Mouse (Mus musculus) WW6 (cell line): ENCODE results near the gene Sema6b.
"Not testable (repeated sequence)": the region's sequence is repeated elsewhere in the genome, so short reads cannot be mapped to it uniquely, and the experiment has no call there.

Source experiments
- DNase-seq: peaks from one replicate; pipeline ENCODE4 v3.0.0-alpha.2; 2013; ENCODE audit warnings: low read depth, low spot score

Sema6b gene

DNA sequence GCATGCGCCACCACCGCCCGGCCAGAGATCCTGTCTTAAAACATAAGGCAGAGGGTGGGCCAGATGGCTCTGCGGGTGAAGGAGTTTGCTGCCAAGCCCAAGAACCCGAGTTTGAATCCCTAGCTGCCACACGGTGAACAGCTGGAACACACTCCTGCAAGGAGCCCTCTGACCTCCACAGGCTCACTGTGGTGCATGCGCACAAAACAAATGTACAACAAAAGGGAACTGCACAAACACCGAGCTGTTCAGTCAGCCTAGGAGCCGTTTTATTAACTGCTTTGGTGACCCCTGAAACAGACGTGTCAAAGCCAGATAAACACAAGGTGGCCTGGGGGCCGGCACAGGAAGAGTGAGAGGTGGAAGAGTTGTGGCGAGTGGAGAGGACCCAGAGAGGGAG is 20.7 kb downstream of the Sema6b start:
- no peak for DNase-seq

DNA sequence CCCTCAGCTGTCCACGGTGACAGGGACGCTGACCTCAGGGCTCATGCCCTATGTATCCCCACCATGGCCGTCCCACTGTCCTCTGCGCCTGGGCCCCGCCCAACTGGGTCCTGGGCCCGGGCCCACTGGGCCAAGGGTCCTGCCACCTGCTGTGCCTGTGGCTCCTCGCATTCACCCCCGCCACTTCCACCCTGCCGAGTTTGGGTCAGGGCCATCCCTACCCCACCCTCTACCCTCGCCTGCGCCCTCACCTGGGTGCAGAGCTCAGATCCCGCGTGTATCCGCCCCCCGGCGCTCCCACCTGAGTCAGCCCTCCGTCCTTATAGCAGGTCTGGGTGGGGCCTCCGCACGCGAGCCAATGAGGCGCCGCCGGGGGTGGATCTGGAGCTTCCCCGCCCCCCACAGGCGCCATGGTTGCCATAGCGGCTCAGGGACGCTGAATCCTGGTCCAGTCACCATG is 22.9 kb downstream of the Sema6b start, which contains the start of gene Plin5:
Gene Plin5, minus strand, starts transcription at position 346 of the 460 bp plus-strand sequence.
- no peak for DNase-seq

DNA sequence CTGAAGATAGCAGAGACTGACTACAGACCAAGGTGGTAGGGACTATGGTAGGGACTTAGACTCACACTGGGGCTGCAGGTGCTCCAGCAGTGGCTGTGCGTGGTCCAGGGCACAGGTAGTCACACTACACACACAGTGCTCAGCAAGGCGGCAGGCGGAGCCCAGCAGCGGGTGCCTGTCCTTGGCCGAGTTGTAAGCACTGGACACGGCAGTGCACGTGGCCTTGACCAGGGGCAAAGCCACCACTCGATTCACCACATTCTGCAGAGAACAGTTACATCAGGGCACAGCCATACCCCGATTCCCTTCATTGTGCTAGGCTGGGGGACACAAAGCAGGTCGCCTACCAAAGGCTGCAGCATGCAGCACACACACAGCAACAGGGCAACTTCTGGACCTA is 23.9 kb downstream of the Sema6b start:
- no peak for DNase-seq

DNA sequence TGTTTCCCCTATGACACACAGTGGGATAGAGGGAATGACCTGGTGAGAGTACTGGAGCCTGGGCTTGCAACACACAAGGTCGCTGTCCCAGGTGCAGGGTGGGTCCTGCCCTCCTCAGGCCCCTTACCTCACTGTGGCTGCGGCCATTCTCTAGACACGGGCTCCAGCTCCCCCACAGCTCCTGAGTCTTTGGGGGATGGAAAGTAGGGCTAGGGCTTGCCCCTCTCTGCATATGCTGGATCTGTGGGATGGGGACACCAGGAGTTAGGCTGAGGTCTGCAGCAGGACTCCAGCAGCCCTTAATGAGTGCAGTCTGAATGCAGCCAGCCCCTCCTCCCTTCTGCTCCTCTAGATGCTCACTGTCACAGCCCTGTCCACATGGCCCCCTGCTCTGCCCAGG is 27.4 kb downstream of the Sema6b start:
- no peak for DNase-seq

DNA sequence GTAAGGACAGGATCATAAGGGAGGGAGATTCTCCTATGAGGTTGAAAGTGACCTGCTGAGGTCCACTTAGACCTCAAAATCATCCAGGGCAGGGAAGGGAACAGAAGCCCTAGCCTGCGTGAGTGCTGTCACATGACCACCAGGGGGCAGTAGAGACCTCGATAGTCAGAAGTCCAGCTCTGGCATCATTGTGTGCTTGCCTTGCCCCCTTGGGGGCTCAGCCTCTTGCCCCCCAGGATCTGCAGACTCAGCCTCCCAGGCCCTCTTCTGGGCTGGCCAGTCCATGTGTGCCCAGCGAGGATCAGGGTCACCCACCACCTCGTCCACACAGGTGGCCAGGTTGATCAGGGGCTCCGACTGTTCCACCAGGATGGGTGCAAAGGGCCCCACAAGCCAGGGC is 28.3 kb downstream of the Sema6b start:
- DNase-seq: no peak

DNA sequence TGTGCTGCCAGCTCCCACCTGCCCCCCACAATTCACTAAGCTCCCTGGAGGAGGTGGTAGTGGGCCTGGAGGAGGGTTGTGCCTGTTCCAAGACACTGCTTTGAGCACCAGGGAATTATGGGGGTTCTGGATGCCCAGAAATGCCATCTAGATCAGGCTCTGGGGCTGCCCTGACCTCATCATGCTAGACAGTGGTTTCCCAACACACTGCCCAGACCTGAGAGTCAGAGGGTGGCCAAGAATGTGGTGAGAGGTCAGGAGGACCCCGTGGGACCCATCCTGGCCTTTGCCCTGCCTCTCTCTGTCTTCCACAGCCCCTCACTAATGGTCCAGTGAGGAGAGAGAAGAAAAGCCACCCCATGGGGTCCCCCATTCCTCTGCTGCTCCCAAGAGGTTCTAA is 29.1 kb downstream of the Sema6b start:
- DNase-seq: no peak

DNA sequence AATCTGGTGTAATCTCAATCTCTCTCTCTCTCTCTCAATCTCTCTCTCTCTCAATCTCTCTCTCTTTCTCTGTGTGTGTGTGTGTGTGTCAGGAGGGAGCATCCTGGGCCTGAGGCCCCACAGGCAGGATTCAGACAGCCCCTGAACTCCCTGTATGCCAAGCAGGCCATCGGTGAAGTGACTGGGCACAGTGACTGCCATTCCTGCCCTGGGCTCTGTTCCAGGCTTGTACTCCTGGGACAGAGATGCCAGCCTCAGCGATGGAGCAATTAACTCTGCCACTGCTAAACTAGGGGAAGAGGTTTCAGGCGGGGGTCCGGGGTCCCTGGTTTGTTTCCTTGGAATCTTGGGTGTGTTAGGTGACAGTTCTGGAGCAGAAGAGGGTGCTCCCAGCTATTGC is 29.6 kb downstream of the Sema6b start:
- no peak for DNase-seq

DNA sequence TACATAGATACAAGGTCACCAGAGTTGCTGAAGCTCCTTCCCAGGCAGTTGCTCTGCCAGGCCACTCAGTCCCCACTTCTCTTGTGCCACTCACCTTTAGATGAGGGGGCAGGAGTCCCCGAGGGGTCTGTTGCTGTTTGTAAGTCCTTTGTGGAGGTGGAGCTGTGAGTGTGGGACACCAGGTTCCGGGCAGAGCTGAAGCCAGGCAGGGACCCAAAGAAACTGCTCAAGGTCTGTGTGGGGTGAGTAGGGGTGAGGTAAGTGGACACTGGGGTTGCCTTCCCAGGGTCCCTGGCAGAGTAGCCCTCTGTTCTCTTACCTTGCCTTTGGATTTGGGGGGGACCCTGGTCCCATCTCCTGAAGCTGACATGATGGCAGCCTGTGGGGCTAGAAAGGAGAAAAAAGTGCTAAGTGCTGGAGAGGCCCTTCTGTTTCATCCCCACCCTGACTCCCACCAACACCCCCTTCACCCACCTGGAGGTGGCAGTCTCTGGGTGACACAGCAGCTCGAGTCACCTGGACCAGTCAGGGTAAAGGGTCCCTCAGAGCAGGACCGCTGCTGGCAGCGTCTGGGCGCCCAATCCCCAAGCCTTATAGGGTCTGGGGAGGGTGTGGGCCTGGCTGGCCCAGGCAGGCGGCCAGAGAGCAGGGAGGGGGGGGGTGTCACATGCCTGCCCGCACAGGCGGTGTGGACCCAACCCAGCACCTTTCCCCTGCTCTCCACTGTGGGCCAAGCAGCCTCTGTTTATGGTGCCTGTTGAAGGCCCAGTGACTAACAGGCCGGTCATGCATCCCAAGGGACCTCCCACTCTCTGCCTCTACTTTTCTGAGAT is 30.7 kb downstream of the Sema6b start, which contains the start of gene Plin4:
Gene Plin4, minus strand, starts transcription at position 585 of the 833 bp plus-strand sequence.
- DNase-seq: no peak

DNA sequence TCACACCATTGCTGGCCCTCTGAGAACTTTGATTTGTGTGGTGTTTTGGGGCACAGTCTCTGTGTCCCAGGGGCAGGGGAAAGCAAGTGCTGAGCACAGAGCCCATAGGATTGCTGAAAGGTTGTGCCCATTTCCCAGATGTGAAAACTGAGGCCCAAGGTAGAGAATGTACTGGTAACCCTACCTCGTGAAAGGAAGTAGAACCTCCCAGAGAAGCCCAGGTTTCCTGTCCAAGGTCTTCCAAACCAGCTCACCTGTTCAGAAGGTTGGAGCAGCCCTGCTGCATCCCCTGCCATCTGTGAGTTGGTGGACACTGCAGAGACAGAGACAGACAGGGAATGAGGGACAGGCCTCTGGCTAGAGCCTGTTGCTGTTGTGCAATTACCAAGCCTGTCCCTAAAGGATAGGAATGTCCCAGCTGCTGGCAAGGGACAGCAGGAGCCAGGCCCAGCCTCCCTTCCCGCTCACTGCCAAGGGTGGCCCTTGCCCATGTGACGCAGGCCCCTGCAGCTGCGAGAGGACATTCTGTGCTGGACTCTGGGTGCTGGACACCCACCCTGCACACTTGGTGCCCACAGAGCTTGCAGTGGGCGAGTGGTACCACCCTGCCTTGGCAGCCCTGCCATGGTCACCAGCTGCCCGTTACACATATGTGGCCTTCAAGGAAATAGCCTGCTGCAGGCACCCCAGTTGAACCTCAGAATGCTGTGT is 31.7 kb downstream of the Sema6b start:
- DNase-seq: no peak

DNA sequence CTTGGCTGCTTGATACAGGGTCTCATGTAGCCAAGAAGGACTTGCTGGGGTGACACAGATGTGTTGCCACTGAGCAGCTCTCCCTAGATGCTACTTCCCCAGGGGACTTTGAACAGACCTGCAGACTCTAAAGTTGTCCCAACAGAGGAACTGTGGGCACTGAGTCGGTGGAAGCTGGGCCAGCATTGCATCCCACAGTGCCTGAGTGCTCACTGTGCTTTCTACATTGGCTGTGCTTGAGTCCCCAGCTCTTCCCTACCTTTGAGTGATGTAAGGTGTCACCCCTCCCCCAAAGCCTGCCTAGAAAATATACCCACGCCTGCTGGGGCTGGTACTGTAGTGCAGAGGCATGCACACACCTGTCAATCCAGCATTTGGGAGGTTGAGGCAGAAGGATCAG is 32.4 kb downstream of the Sema6b start:
- DNase-seq: no peak

DNA sequence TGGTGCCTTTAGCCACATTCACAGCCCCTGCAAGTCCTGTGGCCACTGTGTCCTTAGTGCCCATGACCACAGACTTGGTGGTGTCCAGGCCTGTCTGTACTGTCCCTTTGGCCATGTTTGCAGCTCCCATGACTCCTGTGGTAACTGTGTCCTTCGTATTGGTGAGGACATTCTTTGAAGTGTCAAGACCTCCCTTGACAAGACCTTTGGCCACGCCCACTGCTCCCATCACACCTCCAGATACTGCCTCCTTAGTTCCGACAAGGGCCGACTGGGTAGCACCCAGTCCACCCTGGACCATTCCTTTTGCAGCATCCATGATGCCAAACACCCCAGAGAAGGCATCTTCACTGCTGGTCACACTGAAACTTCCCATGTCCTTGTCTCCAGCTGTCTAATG is 33.2 kb downstream of the Sema6b start:
- DNase-seq: no peak

DNA sequence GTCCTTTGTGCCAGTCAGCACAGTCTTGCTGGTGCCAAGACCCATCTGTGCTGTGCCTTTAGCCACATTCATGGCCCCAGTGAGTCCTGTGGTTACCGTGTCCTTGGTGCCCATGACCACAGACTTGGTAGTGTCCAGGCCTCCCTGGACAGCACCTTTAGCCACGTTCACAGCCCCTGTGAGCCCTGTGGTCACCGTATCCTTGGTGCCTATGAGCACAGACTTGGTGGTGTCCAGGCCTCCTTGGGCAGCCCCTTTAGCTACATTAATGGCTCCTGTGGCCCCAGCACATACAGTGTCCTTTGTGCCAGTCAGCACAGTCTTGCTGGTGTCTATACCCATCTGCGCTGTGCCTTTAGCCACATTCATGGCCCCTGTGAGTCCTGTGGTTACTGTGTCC is 33.7 kb downstream of the Sema6b start:
- DNase-seq: not testable (repeated sequence)

DNA sequence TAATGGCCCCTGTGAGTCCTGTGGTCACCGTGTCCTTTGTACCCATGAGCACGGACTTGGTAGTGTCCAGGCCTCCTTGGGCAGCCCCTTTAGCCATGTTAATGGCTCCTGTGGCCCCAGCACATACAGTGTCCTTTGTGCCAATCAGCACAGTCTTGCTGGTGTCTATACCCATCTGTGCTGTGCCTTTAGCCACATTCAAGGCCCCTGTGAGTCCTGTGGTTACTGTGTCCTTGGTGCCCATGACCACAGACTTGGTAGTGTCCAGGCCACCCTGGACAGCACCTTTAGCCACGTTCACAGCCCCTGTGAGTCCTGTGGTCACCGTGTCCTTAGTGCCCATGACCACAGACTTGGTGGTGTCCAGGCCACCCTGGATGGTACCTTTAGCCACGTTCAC is 35.3 kb downstream of the Sema6b start:
- DNase-seq: not testable (repeated sequence)

DNA sequence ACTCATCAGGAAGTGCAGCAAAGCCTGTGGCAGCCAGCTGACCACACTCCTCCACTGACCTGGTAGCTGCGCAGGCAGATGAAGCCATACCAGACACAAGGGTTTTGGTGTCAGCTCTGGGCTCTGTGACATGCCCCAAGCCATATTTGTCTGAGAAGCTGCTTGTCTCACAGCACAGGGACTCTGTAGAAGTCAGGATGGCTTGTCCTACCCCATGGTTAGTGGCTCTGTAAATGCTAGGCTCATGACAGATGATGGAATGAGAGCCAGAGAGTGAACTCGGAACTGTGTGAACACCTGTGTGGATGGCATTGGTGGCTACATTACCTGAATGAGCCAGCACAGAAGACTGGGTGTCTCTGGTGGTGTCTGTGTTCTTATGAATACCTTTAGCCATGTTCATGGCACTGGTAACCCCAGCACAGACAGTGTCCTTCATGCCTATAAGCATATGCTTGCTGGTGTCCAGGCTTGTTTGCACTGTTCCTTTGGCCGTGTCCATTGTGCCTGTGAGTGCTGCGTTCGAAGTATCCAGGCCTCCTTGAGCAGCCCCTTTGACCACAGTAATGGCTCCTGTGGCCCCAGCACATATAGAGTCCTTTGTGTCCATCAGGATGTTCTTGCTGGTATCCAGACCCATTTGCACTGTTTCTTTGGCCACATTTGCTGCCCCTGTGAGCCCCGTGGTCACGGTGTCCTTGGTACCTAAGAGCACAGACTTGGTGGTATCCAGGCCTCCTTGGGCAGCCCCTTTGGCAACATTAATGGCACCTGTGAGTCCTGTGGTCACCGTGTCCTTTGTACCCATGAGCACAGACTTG is 36.5 kb downstream of the Sema6b start:
- DNase-seq: no peak

DNA sequence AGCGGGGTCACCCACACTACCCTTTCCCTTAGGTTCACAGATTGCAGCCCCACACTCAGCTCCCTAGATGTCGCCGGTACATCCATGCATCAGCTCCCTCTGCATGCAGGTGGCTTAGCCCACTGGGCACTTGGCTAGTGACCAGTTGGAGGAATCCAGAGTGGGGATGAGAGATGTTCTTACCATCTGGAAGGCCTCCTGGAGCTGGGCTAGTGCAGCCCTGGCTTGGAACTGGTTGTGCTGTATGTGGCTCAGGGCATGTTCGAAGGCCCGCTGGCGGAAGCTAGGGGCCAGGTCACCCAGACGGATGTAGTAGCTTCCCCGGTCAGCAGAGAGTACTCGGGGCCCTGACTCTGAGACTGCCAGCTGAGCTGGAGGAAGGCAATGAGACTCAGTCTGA is 37.2 kb downstream of the Sema6b start:
- no peak for DNase-seq

DNA sequence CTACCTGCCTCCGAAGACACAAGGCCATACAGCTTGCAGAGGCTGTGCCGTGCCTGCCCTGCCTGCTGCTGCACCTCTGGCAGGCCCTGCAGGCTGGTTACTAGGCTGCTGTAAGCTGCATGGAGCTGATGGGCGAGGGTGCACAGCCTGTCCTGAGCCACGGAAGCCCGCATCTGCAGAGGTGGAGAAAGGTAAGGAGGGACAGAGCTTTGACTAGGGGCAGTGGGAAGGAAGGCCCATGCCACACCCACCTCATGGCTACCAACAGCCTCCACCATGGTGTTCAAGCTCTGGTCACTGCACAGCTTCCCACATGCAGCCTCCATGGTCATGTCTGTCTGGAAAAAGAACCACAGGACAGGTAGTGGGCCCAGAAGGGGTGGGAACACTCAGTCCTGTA is 38.0 kb downstream of the Sema6b start:
- no peak for DNase-seq

DNA sequence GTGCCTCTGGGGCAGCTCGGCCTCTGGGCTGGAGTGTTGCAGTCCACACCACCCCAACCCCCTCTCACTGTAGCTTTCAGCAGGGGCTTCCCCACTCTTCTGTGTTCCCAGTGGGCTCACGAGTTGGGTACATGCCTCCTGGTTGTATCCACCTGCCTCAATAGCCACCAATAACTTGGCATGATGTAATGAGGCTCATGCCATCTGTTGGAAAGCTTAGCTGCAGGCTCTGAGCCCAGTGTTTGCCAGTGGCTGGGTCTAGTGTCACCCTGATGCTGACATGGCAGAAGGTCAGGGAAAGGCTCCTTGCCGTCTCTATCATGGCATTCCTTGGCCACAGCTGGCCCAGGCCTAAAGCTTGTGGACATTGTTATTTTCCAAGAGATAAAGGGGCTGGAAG is 39.3 kb downstream of the Sema6b start:
- DNase-seq: no peak

DNA sequence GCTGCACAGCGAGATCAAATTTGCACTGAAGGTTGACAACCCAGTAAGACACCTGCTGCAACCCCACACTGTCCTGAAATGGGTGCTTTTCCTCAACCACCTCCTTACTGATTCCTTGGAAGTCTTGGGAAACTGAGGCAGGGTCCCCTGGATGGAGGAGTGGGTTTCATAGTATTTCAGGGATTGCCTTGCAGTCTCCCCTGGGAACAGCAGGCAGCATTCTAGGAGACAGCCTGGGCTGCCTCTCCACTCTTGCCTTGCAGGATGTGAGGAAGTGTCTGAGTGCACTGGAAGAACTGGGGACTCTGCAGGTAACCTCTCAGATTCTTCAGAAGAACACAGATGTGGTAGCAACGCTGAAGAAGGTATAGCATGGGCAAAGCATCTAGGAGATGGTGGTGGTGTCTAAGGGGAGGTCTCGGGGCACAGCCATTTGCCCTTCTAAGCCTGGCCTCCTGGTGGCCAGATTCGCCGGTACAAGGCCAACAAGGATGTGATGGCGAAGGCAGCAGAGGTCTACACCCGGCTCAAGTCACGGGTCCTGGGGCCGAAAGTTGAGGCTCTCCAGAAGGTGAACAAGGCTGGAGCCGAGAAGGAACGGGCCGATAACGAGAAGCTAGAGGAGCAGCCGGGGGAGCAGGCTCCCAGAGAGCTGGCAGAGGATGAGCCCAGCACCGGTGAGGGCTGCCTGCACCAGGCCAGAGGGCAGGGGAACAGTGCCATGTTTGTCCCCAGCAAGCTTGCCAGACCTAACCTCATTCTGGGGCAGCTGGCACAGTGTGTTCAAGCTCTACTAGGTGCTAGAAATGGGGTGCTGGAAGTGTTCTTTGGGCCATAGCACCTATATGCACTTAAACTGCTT is 41.2 kb downstream of the Sema6b start:
- DNase-seq: no peak

DNA sequence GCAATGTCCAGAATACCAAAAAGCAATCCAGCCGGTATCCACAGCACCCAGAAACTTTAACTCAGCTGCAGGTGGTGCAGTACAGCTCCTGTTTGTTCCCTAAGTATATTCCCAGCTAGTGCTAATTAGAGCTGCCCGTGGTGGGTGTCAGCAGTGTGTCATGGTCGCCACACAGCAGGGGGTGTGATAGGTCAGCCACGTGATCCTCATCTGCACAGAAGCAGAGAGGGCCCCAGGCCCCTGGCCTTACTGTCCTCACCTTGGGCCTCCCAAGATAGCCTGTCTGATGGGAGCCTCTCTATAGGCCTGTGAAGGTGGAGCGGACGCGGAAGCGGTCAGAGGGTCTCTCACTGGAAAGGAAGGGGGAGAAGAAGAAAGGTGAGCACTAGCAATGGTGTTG is 42.0 kb downstream of the Sema6b start:
- DNase-seq: no peak

DNA sequence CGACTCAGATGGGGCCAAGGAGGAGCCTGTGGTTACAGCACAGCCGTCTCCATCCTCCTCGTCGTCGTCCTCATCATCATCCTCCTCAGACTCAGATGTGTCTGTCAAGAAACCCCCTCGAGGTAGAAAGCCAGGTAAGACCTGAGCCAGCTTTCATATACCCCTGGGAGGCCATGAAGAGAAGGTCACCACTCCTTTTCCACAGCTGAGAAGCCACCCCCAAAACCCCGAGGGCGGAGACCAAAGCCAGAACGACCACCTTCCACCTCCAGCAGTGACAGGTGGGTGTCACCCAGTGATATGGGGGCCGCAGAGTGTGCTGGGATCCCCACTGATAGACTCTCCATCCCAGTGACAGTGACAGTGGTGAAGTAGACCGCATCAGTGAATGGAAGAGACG is 43.3 kb downstream of the Sema6b start:
- no peak for DNase-seq

DNA sequence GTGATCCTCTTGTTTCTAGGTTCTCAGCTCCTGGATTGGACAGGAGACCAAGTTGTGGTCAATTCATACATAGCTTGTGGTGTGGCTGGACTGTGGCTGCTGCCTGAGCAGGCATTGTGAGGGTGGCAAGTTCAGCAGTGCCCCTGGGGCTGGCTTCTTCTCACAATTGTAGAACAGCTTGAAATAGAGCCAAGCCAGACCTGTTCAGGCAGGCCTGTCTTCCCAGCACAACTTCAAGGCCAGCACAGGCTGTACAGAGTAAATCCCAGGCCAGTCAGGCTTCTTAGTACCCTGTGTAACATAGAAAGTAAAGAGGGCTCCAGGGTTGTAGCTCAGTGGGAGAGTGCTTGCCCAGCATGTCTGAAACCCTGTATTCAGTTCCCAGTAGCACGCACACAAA is 47.3 kb downstream of the Sema6b start:
- no peak for DNase-seq
